Mouse (Mus musculus) gastrocnemius, postnatal 36 days (tissue): ENCODE results near the gene Tmpo. TPM values are rescaled to one million over a fixed set of nuclear protein-coding genes. Genes with fewer than 3 reads are reported as not detected.

Experiments used
- DNase-seq, 2 experiments: peaks; one replicate each; pipeline ENCODE4 v3.0.0; 2022
- intact Hi-C: fragments of 180-260 bp; cut with DNase I; formaldehyde crosslinking; loops from one replicate; pipeline ENCODE4 v1.15.1; 2025
- total RNA-seq, 2 experiments: library from RNA; stranded (reverse); gene quantifications; 2 replicates each; pipeline ENCODE4 v1.2.3; 2021

Tmpo gene
- total RNA-seq, 2 experiments from 2014 or later = 52.2 to 57.4 TPM

DNA sequence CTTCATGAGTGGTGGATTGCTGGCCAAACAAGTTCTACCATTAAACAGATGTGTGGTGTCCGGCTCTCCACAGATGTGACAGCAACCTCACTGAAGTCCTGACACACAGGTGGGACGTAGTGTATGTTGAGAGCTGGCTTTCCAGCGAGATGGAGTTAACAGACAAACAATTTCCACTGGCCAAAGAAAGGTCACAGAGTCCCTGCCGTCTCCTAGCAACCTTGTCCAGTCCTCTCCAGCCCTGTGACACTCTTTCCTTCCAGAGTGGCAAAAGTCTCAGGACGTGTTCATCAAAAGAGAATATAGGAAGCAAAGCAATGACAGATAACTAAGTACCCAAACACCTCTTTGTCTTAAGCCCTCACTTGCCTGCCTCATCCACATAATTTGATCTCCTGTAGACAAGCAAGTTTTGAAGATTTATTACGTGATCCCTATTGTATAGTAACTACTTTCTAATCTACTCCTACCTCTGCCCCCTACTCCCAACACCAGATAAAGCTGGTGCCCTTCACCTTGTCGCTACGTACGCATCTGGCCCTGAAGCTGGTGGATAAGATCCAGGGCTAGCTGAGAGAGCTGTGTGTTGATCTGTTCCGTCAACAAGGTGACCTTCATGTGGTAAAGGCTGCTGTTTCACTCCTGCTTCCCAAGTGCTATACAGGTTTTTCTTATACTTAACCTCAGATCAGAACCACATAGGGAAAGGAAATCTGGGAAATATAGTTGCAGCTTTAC is 54.3 kb downstream of the Tmpo start:
- DNase-seq = no peak
- intact Hi-C loops = no loop called here

- intact Hi-C loops = loop anchor here (2.0 kb wide), 1 partner anchor 41 kb away; the partner anchor contains the start of genes Apaf1 and Ikbip
- DNase-seq = peak; percentile 96
These were observed 57.0 kb downstream of the Tmpo start, which contains the start of gene Slc25a3 for GRCm38 (mm10) chr10:91123828-91124822. Gene Slc25a3, minus strand, starts transcription at chr10:91124059.

- DNase-seq = peak in 1 of 2 experiments; percentile 50
- intact Hi-C loops = loop anchor here (2.0 kb wide), 1 partner anchor 41 kb away; the partner anchor contains the start of genes Apaf1 and Ikbip
These were observed 57.8 kb downstream of the Tmpo start for GRCm38 (mm10) chr10:91123281-91123827.

DNA sequence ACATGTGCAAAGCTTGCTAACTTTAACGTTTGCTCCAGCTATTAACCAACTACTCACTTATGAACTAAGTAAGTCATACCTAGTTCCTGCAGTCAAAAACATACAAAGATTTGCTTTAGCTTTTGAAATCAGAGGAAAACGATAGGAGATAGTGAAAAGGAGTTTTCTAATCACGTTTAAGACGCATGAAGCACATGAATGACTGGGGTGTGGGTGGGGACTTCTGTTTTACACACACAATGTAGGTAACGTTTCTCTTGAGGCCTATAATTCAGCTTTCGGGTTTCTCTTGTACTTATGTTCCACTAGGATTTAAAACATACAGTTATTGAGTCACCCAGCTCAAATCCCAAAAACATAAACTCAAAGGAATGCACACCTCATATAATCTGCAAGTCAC is 58.5 kb downstream of the Tmpo start:
- intact Hi-C loops = loop anchor here (2.0 kb wide), 1 partner anchor 40 kb away; the partner anchor contains the start of genes Apaf1 and Ikbip
- DNase-seq = no peak

- DNase-seq = no peak
- intact Hi-C loops = no loop called here
These were observed 64.2 kb downstream of the Tmpo start for GRCm38 (mm10) chr10:91116958-91117357.

GRCm38 (mm10) chr10:91109841-91110240 is 71.3 kb downstream of the Tmpo start:
- DNase-seq = no peak
- intact Hi-C loops = no loop called here

GRCm38 (mm10) chr10:91105981-91106380 is 75.1 kb downstream of the Tmpo start:
- intact Hi-C loops = no loop called here
- no peak for DNase-seq

GRCm38 (mm10) chr10:91102799-91103590 is 78.1 kb downstream of the Tmpo start:
- no peak for DNase-seq
- intact Hi-C loops = no loop called here

DNA sequence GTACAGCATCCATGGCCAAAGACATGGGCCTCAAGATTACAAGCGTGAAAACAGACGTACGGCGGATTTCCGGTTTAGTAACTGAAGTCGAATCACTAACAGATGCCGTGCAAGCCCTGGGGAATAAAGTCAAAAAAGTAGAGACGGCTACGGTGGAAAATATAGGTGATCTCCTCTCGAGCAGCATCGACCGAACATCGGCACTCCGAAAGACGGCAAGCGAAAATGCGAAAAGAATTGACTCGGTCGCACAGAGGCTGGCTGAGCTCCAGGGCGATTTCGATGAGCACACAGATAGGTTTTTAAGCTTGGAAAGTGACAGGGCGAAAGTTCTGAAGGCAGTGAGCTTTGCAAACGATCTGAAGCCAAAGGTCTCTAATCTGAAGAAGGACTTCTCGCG is 79.2 kb downstream of the Tmpo start:
- intact Hi-C loops = no loop called here
- DNase-seq = no peak

- intact Hi-C loops = no loop called here
These were observed 81.0 kb downstream of the Tmpo start for GRCm38 (mm10) chr10:91100101-91100500.

DNA sequence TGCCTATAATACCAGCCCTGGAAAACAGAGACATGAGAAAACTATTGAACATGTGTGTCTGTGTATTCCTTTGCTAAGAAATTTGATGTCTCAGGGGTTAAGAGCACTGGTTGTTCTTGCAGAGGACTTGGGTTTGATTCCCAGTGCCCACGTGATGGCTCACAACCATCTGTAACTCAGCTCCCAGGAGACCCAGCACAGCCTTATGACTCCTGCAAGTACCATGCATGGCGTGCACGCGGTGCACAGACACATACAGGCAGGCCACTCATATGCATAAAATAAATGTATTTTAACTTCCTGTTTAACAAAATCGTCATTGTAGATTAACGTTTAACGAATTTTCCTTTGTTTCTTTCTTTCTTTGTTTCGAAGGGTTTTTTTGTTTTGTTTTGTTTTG is 83.1 kb downstream of the Tmpo start:
- intact Hi-C loops = no loop called here

More at GRCm38 (mm10) chr10:91100101-91100500, 81.0 kb downstream of the Tmpo start:
- DNase-seq = no peak

More for the DNA sequence above, 83.1 kb downstream of the Tmpo start:
- no peak for DNase-seq

Other genes with a start within 250 kb of the Tmpo start
- gene Apaf1, start 98.5 kb downstream of the Tmpo start, total RNA-seq = 1 to 10 TPM; 1.7 to 2.6 TPM
- 10 to 100 TPM in 1 of 2 experiments, 1 to 10 TPM in 1; 8.4 to 12.1 TPM for gene Ikbip, start 98.4 kb downstream of the Tmpo start, total RNA-seq
- gene Slc25a3, start 57.3 kb downstream of the Tmpo start, total RNA-seq = 1,000 to 10,000 TPM; 1,123 to 1,124 TPM